Mouse (Mus musculus) liver, embryonic 12.5 days (tissue): ENCODE measurements around the gene Ndufaf7. TPM values are rescaled to one million over a fixed set of nuclear protein-coding genes. Genes with fewer than 3 reads are reported as not detected.

ENCODE experiments used
- polyA plus RNA-seq: library from polyadenylated mRNA; unstranded; fragments of >200 nt; fragmentation: Nextera tagmentation; extraction: Ambion mirVana; gene quantifications from 2 replicates; pipeline ENCODE4 v1.2.1, GENCODE M21; 2016

Ndufaf7 gene
- polyA plus RNA-seq, 1 experiment from 2014 or later: 41.8 TPM

Other genes starting within 250 kb of the Ndufaf7 start
- 4.7 and 4.8 TPM in 2 replicates for gene Strn, start 199.9 kb upstream of the Ndufaf7 start, polyA plus RNA-seq
- 6.8 and 7.6 TPM in 2 replicates for gene Heatr5b, start 101.8 kb upstream of the Ndufaf7 start, polyA plus RNA-seq
- gene Gpatch11, start 101.6 kb upstream of the Ndufaf7 start, polyA plus RNA-seq: 20.3 and 20.8 TPM in 2 replicates
- gene Eif2ak2, start 54.6 kb upstream of the Ndufaf7 start, polyA plus RNA-seq: 10.3 and 12.0 TPM in 2 replicates
- 0.12 TPM in 1 of 2 replicates, not detected in the other for gene Sult6b1, start 30.1 kb upstream of the Ndufaf7 start, polyA plus RNA-seq
- 56.2 and 59.7 TPM in 2 replicates for gene Cebpzos, start 20.6 kb upstream of the Ndufaf7 start, polyA plus RNA-seq
- gene Cebpz, start 70 bp upstream of the Ndufaf7 start, polyA plus RNA-seq: 51.3 and 53.5 TPM in 2 replicates
- gene Prkd3, start 83.7 kb downstream of the Ndufaf7 start, polyA plus RNA-seq: 12.9 and 13.3 TPM in 2 replicates
- gene Qpct, start 114.8 kb downstream of the Ndufaf7 start, polyA plus RNA-seq: 10.0 and 11.7 TPM in 2 replicates